Mouse (Mus musculus): ENCODE measurements at regions not wholly inside any gene's neighbourhood (a gene's known extent, or its start where the extent isn't known, plus 50 kb on each side); places are given as distances from the start of the nearest gene placed in this dataset.

DNA sequence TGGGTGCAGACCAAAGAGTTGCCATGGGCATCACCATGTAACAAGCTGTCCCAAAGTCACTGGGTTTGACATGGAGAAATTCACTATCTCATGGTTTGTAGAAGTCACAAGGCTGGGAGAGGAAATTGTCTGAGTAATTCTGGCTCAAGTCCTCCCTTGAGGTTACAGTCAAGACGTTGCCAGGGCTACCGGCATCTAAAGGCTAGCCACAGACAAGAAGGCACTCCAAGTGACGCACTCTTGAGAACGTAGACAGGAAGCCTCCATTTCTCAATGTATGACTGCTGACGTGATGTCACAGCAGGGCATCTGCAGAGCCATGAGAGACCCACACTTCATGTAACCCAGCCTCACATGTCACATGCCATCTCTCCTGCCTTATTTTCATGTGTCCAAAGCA, 59.2 kb upstream of the Nectin1 start:
- Histone ChIP-seq H3K36me3 (no peaks in the 10 kb centered on the region), H3K27ac (no peak overlapping the region), H3K4me3 (no peak overlapping the region), H3K9ac (no peak overlapping the region), H3K4me1 (no peaks in the 10 kb centered on the region), H3K4me2 (no peak overlapping the region), H3K9me3 (no peaks in the 10 kb centered on the region), H3K27me3 (no peaks in the 10 kb centered on the region)
- WGBS, result 84% methylated on average over 5 of the region's 5 CpGs
- no peak for ATAC-seq (ENCODE audit: insufficient number of reproducible peaks, low FRiP score, low TSS enrichment, low read depth)

DNA sequence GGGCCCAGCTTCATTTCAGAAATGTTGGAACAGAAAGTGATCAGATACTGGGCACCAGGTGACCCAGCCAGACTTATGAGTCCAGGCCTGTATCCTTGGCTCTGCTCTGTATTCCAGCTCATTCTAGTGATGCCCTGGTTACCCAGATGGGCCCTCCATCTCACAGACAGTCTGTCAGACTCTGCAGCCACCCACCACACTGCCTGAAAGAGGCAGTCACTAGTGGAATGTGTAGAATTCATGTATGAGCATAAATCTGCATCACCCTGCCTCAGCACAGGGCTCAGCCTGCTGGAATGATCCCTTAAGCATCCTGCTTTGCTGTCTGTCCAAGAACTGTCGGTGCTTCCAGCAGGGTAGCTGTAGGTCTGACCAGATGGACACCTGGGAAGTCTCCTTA, 51.8 kb upstream of the Nectin1 start:
- Histone ChIP-seq H3K4me1 (no peaks in the 10 kb centered on the region), H3K9me3 (no peaks in the 10 kb centered on the region), H3K36me3 (no peaks in the 10 kb centered on the region), H3K4me3 (no peak overlapping the region), H3K4me2 (no peak overlapping the region), H3K27ac (no peak overlapping the region), H3K9ac (no peak overlapping the region), H3K27me3 (no peaks in the 10 kb centered on the region)
- no peak for ATAC-seq (ENCODE audit: insufficient number of reproducible peaks, low FRiP score, low TSS enrichment, low read depth)
- WGBS, result 56% methylated on average over 1 of the region's 1 CpGs

GRCm38 (mm10) chr9:43692538-43692937, 51.2 kb upstream of the Nectin1 start:
- 79% methylated on average over 10 of the region's 10 CpGs for WGBS
- Histone ChIP-seq H3K4me3 (no peak overlapping the region), H3K36me3 (no peaks in the 10 kb centered on the region), H3K27ac (no peak overlapping the region), H3K9ac (no peak overlapping the region), H3K9me3 (no peaks in the 10 kb centered on the region), H3K4me1 (no peaks in the 10 kb centered on the region), H3K4me2 (no peak overlapping the region), H3K27me3 (no peaks in the 10 kb centered on the region)
- no peak for ATAC-seq (ENCODE audit: insufficient number of reproducible peaks, low FRiP score, low TSS enrichment, low read depth)

Data from limb, embryonic 15.5 days (tissue).